Mouse (Mus musculus): Measurements from ENCODE around the gene Pik3ip1. TPM values are rescaled to one million over a fixed set of nuclear protein-coding genes. Genes with fewer than 3 reads are reported as not detected.

Gene Pik3ip1
- polyA plus RNA-seq, 1 experiment from 2014 or later = 19.9 TPM

DNA sequence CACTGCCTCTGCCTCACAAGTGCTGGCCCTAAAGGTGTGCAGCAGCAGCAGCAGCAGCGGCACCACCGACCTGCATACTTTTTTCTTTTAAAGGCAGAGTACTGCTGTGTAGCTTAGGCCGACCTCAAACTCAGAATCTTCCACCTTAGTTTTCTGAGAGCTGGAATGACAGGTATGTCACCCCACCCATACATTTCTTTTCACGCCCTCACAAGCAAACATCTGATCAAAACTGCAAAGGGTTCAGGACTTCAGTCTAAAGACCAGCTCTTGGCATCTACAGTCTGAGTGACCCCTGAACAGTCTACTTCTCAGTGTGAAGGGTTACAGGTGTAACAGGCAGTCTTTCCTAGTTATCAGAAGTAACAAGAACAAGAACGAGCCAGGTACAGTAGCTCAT lies 60.6 kb downstream of the Pik3ip1 start:
- H3K4me3 ChIP-seq = no peak overlapping the region
- no peak overlapping the region for H3K9ac ChIP-seq
- no peak overlapping the region for H3K27ac ChIP-seq
- peaks cover 5% of the 10 kb centered on the region; the same call in 1 of the 2 replicates for H3K4me1 ChIP-seq
- 92% methylated on average over 5 of the region's 5 CpGs for WGBS
- 0 out of 2 replicates have a peak, but pooled peaks cover 3% of the 10 kb centered on the region for H3K9me3 ChIP-seq (replicated peaks)
- H3K36me3 ChIP-seq = 0 out of 2 replicates have a peak, but pooled peaks cover 3% of the 10 kb centered on the region
- no peak overlapping the region for H3K4me2 ChIP-seq (replicated peaks)
- no peaks in the 10 kb centered on the region for H3K27me3 ChIP-seq
- ATAC-seq (ENCODE audit: low FRiP score) = no peak

DNA sequence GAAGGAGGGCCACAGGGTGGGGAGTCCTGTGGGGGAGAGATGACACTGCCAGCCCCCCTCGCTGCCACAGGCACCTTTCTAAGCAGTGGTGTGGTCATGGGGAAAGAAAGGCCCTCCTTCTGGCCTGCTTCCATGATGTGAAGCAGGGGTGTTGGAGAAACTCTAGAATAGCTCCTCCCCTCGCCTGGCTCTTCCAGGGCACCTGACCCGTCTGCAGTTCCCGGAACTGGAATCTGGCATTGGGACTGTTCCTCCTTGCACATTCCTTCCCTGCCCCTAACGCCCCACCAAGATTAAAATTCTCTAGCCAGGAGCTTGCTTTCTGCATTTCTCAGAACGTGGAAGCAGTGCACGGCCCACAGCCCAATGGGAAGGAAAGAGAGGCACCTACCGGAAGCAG lies 62.3 kb downstream of the Pik3ip1 start:
- Histone ChIP-seq H3K9me3 (replicated peaks) (0 out of 2 replicates have a peak, but pooled peaks cover 3% of the 10 kb centered on the region), H3K4me3 (no peak overlapping the region), H3K27ac (no peak overlapping the region), H3K9ac (no peak overlapping the region), H3K36me3 (0 out of 2 replicates have a peak, but pooled peaks cover 3% of the 10 kb centered on the region), H3K4me2 (replicated peaks) (no peak overlapping the region), H3K27me3 (no peaks in the 10 kb centered on the region), H3K4me1 (peaks cover 10% of the 10 kb centered on the region; the same call in 1 of the 2 replicates)
- 84% methylated on average over 8 of the region's 8 CpGs for WGBS
- ATAC-seq (ENCODE audit: low FRiP score) = no peak

Other genes with a start within 250 kb of the Pik3ip1 start
- 17.2 and 18.6 TPM in 2 replicates for gene Sfi1, start 136.9 kb upstream of the Pik3ip1 start, polyA plus RNA-seq (2016; fragmentation: Nextera tagmentation; extraction: Ambion mirVana)
- gene Eif4enif1, start 128.0 kb upstream of the Pik3ip1 start, polyA plus RNA-seq (2016; fragmentation: Nextera tagmentation; extraction: Ambion mirVana) = 58.8 and 64.6 TPM in 2 replicates
- gene Drg1, start 64.0 kb upstream of the Pik3ip1 start, polyA plus RNA-seq (2016; fragmentation: Nextera tagmentation; extraction: Ambion mirVana) = 240 and 245 TPM in 2 replicates
- gene Patz1, start 41.5 kb upstream of the Pik3ip1 start, polyA plus RNA-seq (2016; fragmentation: Nextera tagmentation; extraction: Ambion mirVana) = 115 and 119 TPM in 2 replicates
- 114 and 116 TPM in 2 replicates for gene Limk2, start 78.8 kb downstream of the Pik3ip1 start, polyA plus RNA-seq (2016; fragmentation: Nextera tagmentation; extraction: Ambion mirVana)
- gene Rnf185, start 122.0 kb downstream of the Pik3ip1 start, polyA plus RNA-seq (2016; fragmentation: Nextera tagmentation; extraction: Ambion mirVana) = 38.5 and 43.0 TPM in 2 replicates
- 0.81 and 1.2 TPM in 2 replicates for gene Pla2g3, start 157.9 kb downstream of the Pik3ip1 start, polyA plus RNA-seq (2016; fragmentation: Nextera tagmentation; extraction: Ambion mirVana)
- 0.73 and 1.2 TPM in 2 replicates for gene Inpp5j, start 174.4 kb downstream of the Pik3ip1 start, polyA plus RNA-seq (2016; fragmentation: Nextera tagmentation; extraction: Ambion mirVana)
- 78.0 and 83.6 TPM in 2 replicates for gene Selenom, start 184.3 kb downstream of the Pik3ip1 start, polyA plus RNA-seq (2016; fragmentation: Nextera tagmentation; extraction: Ambion mirVana)
- gene Smtn, start 210.2 kb downstream of the Pik3ip1 start, polyA plus RNA-seq (2016; fragmentation: Nextera tagmentation; extraction: Ambion mirVana) = 42.2 TPM in 2 replicates